Mouse (Mus musculus) MEL (cell line): ENCODE measurements at regions not wholly inside any gene's neighbourhood (a gene's known extent, or its start where the extent isn't known, plus 50 kb on each side); places are given as distances from the start of the nearest gene placed in this dataset.

Experiments
- DNase-seq: peaks from one replicate; pipeline ENCODE4 v3.0.0; 2011; ENCODE audit warnings: low read depth, low spot score
- H3K27ac ChIP-seq: 2 replicates; pipeline ENCODE4 v1.5.1; 2012; ENCODE audit warnings: low read depth, mild to moderate bottlenecking, control low read depth, low read length, moderate library complexity; ENCODE audit not compliant: control insufficient read depth
- H3K27me3 ChIP-seq, 2 experiments: fragments of 150-350 bp in 1 of 2; sonication (generic) in 1 of 2; 2 replicates each; pipeline ENCODE4 v1.6.1; 2012; ENCODE audit warnings: low read length in 2 of 2, mild to moderate bottlenecking in 2 of 2, improper control_type of control experiment in 1 of 2, moderate library complexity in 1 of 2; ENCODE audit not compliant: insufficient read depth in 2 of 2, control insufficient read depth in 1 of 2
- H3K36me3 ChIP-seq, 2 experiments: 2 replicates each; pipeline ENCODE4 v1.6.1; 2012 to 2014; ENCODE audit warnings: low read length in 2 of 2, improper control_type of control experiment in 1 of 2, inconsistent platforms in 1 of 2, mild to moderate bottlenecking in 1 of 2; ENCODE audit not compliant: insufficient read depth in 2 of 2, control insufficient read depth in 1 of 2
- H3K4me1 ChIP-seq, 2 experiments: fragments of 150-350 bp in 1 of 2; sonication (generic) in 1 of 2; 2 replicates each; pipeline ENCODE4 v1.6.1; 2012; ENCODE audit warnings: low read length in 2 of 2, improper control_type of control experiment in 1 of 2, mild to moderate bottlenecking in 1 of 2; ENCODE audit not compliant: insufficient read depth in 2 of 2, control insufficient read depth in 1 of 2
- H3K4me3 ChIP-seq, 2 experiments: fragments of 150-350 bp in 1 of 2; sonication (generic) in 1 of 2; 2 replicates each; pipeline ENCODE4 v1.5.1; 2012; ENCODE audit warnings: low read depth in 2 of 2, low read length in 2 of 2, mild to moderate bottlenecking in 2 of 2, moderate library complexity in 2 of 2, control low read depth in 1 of 2, improper control_type of control experiment in 1 of 2; ENCODE audit not compliant: control insufficient read depth in 1 of 2, insufficient read depth in 1 of 2
- H3K79me2 ChIP-seq: 2 replicates; pipeline ENCODE4 v1.6.1; 2012; ENCODE audit warnings: mild to moderate bottlenecking, low read length, moderate library complexity; ENCODE audit not compliant: control insufficient read depth, poor library complexity, insufficient read depth
- H3K9ac ChIP-seq: 2 replicates; pipeline ENCODE4 v1.6.1; 2012; ENCODE audit warnings: low read depth, mild to moderate bottlenecking, control low read depth, low read length, moderate library complexity; ENCODE audit not compliant: control insufficient read depth, poor library complexity, severe bottlenecking
- H3K9me3 ChIP-seq: fragments of 150-350 bp; sonication (generic); replicated peaks from 2 replicates; pipeline ENCODE4 v1.6.1; 2012; ENCODE audit warnings: mild to moderate bottlenecking, low read length, improper control_type of control experiment, moderate library complexity; ENCODE audit not compliant: insufficient read depth
- BHLHE40 ChIP-seq: IDR thresholded peaks from 2 replicates; pipeline ENCODE4 v1.6.1; 2012; ENCODE audit warnings: low read depth, mild to moderate bottlenecking, inconsistent platforms, low read length, improper control_type of control experiment, borderline replicate concordance
- CHD1 ChIP-seq: IDR thresholded peaks from 2 replicates; pipeline ENCODE4 v1.6.1; 2012; ENCODE audit warnings: low read depth, mild to moderate bottlenecking, inconsistent platforms, low read length, improper control_type of control experiment
- CTCF ChIP-seq, 3 experiments: IDR thresholded peaks in 2 of 3; conservative IDR thresholded peaks in 1 of 3; 2 replicates each; pipeline ENCODE4 v1.5.1; 2011 to 2012; ENCODE audit warnings: low read length in 3 of 3, low read depth in 2 of 3, mild to moderate bottlenecking in 2 of 3, improper control_type of control experiment in 1 of 3, inconsistent platforms in 1 of 3, mixed read lengths in 1 of 3, moderate library complexity in 1 of 3; ENCODE audit not compliant: control insufficient read depth in 1 of 3, insufficient read depth in 1 of 3, poor library complexity in 1 of 3, severe bottlenecking in 1 of 3
- E2F4 ChIP-seq: IDR thresholded peaks from 2 replicates; pipeline ENCODE4 v1.6.1; 2011; ENCODE audit warnings: low read depth, low read length, improper control_type of control experiment, borderline replicate concordance
- GABPA ChIP-seq: IDR thresholded peaks from 2 replicates; pipeline ENCODE4 v1.6.1; 2012; ENCODE audit warnings: low read depth, mild to moderate bottlenecking, inconsistent platforms, low read length, improper control_type of control experiment, moderate library complexity
- HCFC1 ChIP-seq: IDR thresholded peaks from 2 replicates; pipeline ENCODE4 v1.6.1; 2012; ENCODE audit warnings: low read depth, mild to moderate bottlenecking, inconsistent platforms, low read length, improper control_type of control experiment, moderate library complexity
- MAZ ChIP-seq: IDR thresholded peaks from 2 replicates; pipeline ENCODE4 v1.6.1; 2012; ENCODE audit warnings: low read depth, mild to moderate bottlenecking, inconsistent platforms, low read length, improper control_type of control experiment
- MYB ChIP-seq: IDR thresholded peaks from 2 replicates; pipeline ENCODE4 v1.6.1; 2011; ENCODE audit warnings: mild to moderate bottlenecking, low read depth, low read length, improper control_type of control experiment
- MYC ChIP-seq: IDR thresholded peaks from 2 replicates; pipeline ENCODE4 v1.6.1; 2011; ENCODE audit warnings: low read depth, mild to moderate bottlenecking, low read length, improper control_type of control experiment, moderate library complexity
- NELFE ChIP-seq: IDR thresholded peaks from 2 replicates; pipeline ENCODE4 v1.6.1; 2011; ENCODE audit warnings: low read depth, low read length, improper control_type of control experiment
- POLR2A ChIP-seq, 2 experiments: IDR thresholded peaks; 2 replicates each; pipeline ENCODE4 v1.6.1; 2011 to 2012; ENCODE audit warnings: low read length in 2 of 2, mild to moderate bottlenecking in 2 of 2, control low read depth in 1 of 2, improper control_type of control experiment in 1 of 2, low read depth in 1 of 2, moderate library complexity in 1 of 2; ENCODE audit not compliant: control insufficient read depth in 1 of 2, insufficient read depth in 1 of 2, poor library complexity in 1 of 2
- POLR2AphosphoS5 ChIP-seq: IDR thresholded peaks from 2 replicates; pipeline ENCODE4 v1.6.1; 2012; ENCODE audit warnings: low read depth, borderline replicate concordance, mild to moderate bottlenecking, inconsistent platforms, low read length, moderate library complexity, mixed read lengths
- RAD21 ChIP-seq: IDR thresholded peaks from 2 replicates; pipeline ENCODE4 v1.6.1; 2011; ENCODE audit warnings: mild to moderate bottlenecking, low read depth, low read length, improper control_type of control experiment
- TBP ChIP-seq: IDR thresholded peaks from 2 replicates; pipeline ENCODE4 v1.8.0; 2011; ENCODE audit warnings: low read depth, low read length, improper control_type of control experiment
- UBTF ChIP-seq: IDR thresholded peaks from 2 replicates; pipeline ENCODE4 v1.6.1; 2012; ENCODE audit warnings: low read depth, mild to moderate bottlenecking, inconsistent platforms, low read length, improper control_type of control experiment, moderate library complexity, borderline replicate concordance; ENCODE audit not compliant: insufficient read depth
- ZMIZ1 ChIP-seq: IDR thresholded peaks from 2 replicates; pipeline ENCODE4 v1.6.1; 2012; ENCODE audit warnings: low read depth, mild to moderate bottlenecking, inconsistent platforms, low read length, improper control_type of control experiment, moderate library complexity
- ZNF384 ChIP-seq: IDR thresholded peaks from 2 replicates; pipeline ENCODE4 v1.6.1; 2012; ENCODE audit warnings: low read depth, mild to moderate bottlenecking, inconsistent platforms, low read length, improper control_type of control experiment

DNA sequence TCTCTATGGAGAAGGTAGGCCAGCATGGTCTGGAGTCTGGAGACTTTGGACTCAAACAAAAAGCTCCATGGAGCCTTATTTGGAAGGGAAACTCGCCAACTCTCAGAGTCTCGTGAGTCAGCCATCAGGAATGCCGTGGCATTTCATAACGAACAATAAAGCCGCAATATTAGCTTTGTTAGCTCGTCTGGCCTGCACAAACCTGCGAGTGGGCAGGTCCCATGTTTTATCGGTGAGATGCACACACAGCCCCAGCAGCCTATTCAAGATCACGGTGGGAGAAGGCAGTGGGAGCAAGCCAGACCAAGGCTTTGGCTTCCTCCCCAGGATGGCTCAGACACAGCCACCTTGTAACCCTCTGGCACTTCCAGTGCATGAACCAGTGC lies 84.4 kb downstream of the Gm11733 start:
- TF ChIP-seq MYC = no peak
- no peak for TF ChIP-seq ZMIZ1
- no peak for TF ChIP-seq POLR2AphosphoS5
- TF ChIP-seq E2F4 = no peak
- no peak for TF ChIP-seq MAZ
- no peak for TF ChIP-seq NELFE
- no peak for TF ChIP-seq POLR2A (IDR thresholded peaks at IDR 0.05; ENCODE audit: control insufficient read depth in 1 of 2, insufficient read depth in 1 of 2, low read depth in 1 of 2, low read length in 2 of 2, poor library complexity in 1 of 2)
- no peak for TF ChIP-seq CHD1
- no peak for TF ChIP-seq GABPA
- no peak for TF ChIP-seq ZNF384
- no peak for TF ChIP-seq BHLHE40
- no peak for TF ChIP-seq RAD21
- no peak for TF ChIP-seq UBTF
- no peak for TF ChIP-seq TBP
- no peak for TF ChIP-seq CTCF (IDR thresholded peaks at IDR 0.05 in 2 of 3, conservative IDR thresholded peaks at IDR 0.05 in 1 of 3; ENCODE audit: control insufficient read depth in 1 of 3, insufficient read depth in 1 of 3, low read depth in 2 of 3, low read length in 3 of 3, poor library complexity in 1 of 3, severe bottlenecking in 1 of 3)
- TF ChIP-seq MYB = no peak
- H3K27ac ChIP-seq = no peak overlapping the region
- no peak overlapping the region for H3K9ac ChIP-seq
- peaks cover 0 to 10% of the 10 kb centered on the region in 2 experiments; a peak in 3 of 4 replicates for H3K27me3 ChIP-seq
- no peaks in the 10 kb centered on the region for H3K36me3 ChIP-seq
- no peaks in the 10 kb centered on the region for H3K9me3 ChIP-seq
- H3K4me3 ChIP-seq = no peak overlapping the region
- H3K4me1 ChIP-seq = no peaks in the 10 kb centered on the region
- no peaks in the 10 kb centered on the region for H3K79me2 ChIP-seq
- DNase-seq = no peak

DNA sequence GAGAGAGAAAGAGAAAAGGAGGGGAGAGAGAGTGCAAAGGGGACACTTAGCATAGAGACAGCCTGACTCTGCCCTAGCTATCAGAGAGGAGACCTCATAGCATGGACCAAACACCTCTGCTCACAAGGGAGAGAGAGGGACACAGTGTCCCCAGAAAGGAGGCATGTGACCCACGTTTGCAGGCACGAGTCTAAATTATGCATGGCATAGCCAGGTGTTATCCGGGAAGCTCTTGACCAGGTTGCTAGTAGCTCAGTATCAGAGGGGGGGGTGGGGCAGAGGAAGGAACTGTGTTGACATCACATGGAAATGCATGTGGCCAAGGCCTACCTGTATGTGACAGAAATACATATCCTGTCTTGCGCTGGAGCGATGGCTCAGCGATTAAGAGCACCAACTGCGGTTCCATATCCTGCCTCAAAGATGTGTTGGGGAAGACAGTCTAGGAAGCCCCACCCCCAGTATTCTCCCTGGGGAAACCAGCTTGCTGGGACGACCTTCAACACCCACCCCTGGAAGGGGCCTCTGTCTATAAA lies 84.5 kb upstream of the Tnrc6c start:
- DNase-seq = no peak
- Histone ChIP-seq H3K27ac (no peak overlapping the region), H3K79me2 (no peaks in the 10 kb centered on the region), H3K36me3 (no peaks in the 10 kb centered on the region), H3K4me1 (no peaks in the 10 kb centered on the region), H3K4me3 (no peak overlapping the region), H3K9me3 (no peaks in the 10 kb centered on the region), H3K9ac (no peak overlapping the region), H3K27me3 (peaks cover 0 to 10% of the 10 kb centered on the region in 2 experiments; a peak in 3 of 4 replicates)
- no peak for TF ChIP-seq HCFC1
- no peak for TF ChIP-seq POLR2AphosphoS5
